Mouse (Mus musculus) testis, adult 2 months (tissue): Measurements from ENCODE around the gene Col11a2.

Experiments used
- CTCF ChIP-seq: fragments of 200-500 bp; IDR thresholded peaks from 2 replicates; pipeline ENCODE4 v1.5.1; 2012; ENCODE audit warnings: low read depth, mild to moderate bottlenecking, inconsistent platforms, low read length, moderate library complexity; ENCODE audit not compliant: control insufficient read depth, insufficient read depth, insufficient replicate concordance
- POLR2A ChIP-seq: fragments of 200-500 bp; IDR thresholded peaks from 2 replicates; pipeline ENCODE4 v1.6.1; 2012; ENCODE audit warnings: low read depth, mild to moderate bottlenecking, inconsistent platforms, low read length, moderate library complexity; ENCODE audit not compliant: control insufficient read depth

DNA sequence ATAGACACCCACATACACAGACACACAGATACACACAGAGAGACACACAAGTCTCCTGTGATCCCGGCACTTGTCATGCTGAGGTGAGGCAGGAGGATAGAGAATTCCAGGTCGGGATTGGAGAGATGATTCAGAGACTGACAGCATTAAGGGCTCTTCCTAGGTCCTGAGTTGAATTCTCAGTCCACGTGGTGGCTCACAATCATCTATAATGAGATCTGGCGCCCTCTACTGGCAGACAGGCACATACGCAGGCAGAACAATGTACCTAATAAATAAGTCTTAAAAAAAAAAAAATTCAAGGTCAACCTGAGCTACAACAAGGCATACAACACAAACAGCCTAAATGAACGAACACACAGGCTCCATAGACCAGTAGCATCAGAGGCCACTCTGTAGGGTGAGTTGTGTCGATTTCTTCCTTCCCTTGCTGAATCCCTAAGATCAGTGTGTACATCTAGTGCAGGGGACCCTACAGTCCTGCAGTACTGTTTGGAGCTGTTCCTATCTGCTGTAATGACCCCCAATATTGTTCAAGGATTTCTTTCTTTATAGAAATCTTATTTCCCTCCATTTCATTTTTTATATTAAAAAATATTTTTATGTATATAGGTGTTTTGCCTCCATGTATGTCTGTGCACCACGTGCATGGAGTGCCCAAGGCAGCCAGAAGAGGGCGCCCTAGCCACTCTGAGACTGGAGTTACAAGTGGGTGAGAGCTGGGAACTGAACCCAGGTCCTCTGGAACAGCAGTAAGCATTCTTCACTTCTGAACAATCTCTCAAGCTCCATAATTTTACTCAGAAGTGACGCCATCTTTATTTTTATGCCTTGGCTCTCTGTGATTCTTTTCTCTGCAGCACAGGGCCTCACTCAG lies 47.2 kb upstream of the Col11a2 start:
- TF ChIP-seq CTCF (peak; percentile 51; the same call in 1 of the 2 replicates), POLR2A (no peak)
